9 mouse cellular contexts compared by ENCODE assay signal in the genomic region with DNA sequence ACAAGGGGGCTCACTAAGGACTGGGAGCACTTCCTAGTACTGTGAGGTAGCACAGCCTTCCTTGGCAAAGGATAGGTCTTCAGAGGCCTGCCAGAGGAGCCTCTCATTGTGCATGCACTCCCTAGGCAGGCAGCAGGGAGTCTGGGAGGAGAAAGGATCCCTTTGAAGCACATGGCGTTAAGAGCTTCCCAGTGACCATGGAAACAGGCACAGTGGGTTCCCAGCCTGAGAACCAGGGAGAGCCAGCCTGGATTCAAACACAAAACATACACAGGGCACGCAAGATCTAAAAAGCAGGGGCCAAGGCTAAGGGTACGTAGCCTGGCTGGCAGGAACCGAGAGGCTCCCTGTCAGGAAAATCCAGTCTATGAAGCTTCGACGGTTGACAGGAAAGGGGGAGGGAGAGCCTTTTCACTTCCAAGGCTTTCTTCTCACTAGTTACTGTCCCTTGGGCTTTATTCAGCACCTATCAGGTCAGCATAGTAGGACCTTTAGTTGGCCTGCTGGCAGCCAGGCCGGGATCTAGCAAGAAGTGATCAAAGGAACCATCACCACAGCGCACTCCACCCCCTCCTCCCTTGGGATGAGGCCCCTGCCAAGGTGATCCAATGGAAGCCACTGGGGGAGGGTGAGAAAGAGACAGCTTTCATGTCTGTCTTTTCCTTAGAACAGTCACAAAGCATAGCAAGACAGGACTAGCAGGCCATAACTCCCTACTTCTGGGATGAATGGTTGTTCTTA. TPM values are rescaled to one million over a fixed set of nuclear protein-coding genes. Genes with fewer than 3 reads are reported as not detected.
A peak's percentile ranks its signal among the peaks of the same experiment; 100 is the strongest.
DNase-seq lines count a peak whose midpoint lies in the region; ATAC-seq and TF ChIP-seq lines count a peak whose summit lies in the region.
"Had no signal": no experiment of that assay in that cellular context is flagged by ENCODE, and none has a peak within 500 bp of the region (broad histone marks: within the 10 kb centered on the region; RNA-seq: fewer than 3 reads in every experiment).

No protein-coding gene starts in this region.

- no peaks in the 10 kb centered on the region for H3K9me3 ChIP-seq in hindbrain, embryonic 11.5 days (ENCODE audit: control insufficient read depth, low read length)
- no peaks in the 10 kb centered on the region for H3K9me3 ChIP-seq in limb, embryonic 10.5 days (replicated peaks)
- no peaks in the 10 kb centered on the region for H3K9me3 ChIP-seq in liver, postnatal 0 days (ENCODE audit: low read length)

- H3K4me2 ChIP-seq in hindbrain, embryonic 11.5 days (replicated peaks; ENCODE audit: low read depth, low read length) = no peak overlapping the region
- H3K4me2 ChIP-seq in liver, postnatal 0 days (ENCODE audit: low read depth, low read length) = no peak overlapping the region

- H3K9ac ChIP-seq in hindbrain, embryonic 11.5 days (ENCODE audit: low read depth, low read length) = no peak overlapping the region
- no peak overlapping the region for H3K9ac ChIP-seq in liver, postnatal 0 days (replicated peaks)

- DNase-seq in gastrocnemius, adult 2 months = no peak
- DNase-seq in gastrocnemius, adult 8-10 months (ENCODE audit: low spot score in 2 of 2) = no peak
- peak; percentile 63 for DNase-seq in hindbrain, embryonic 11.5 days (ENCODE audit: low spot score)
- DNase-seq in limb, embryonic 10.5 days (ENCODE audit: low spot score) = peak; percentile 32
- peak; percentile 37 to 45 for DNase-seq in right cerebral cortex, adult 2 months (ENCODE audit: low spot score in 2 of 2)
- DNase-seq in urinary bladder, postnatal 14 days (ENCODE audit: low spot score) = no peak
- DNase-seq in liver, postnatal 0 days = no peak

- TF ChIP-seq EP300 in liver, postnatal 0 days (IDR thresholded peaks at IDR 0.05; ENCODE audit: low read depth) = no peak

- no peak overlapping the region for H3K4me3 ChIP-seq in gastrocnemius, adult 2 months
- H3K4me3 ChIP-seq in cortical plate, adult 2 months (ENCODE audit: insufficient read depth, low read length) = no peak overlapping the region
- no peak overlapping the region for H3K4me3 ChIP-seq in hindbrain, embryonic 11.5 days (ENCODE audit: low read depth, low read length)
- no peak overlapping the region for H3K4me3 ChIP-seq in limb, embryonic 10.5 days
- no peak overlapping the region for H3K4me3 ChIP-seq in liver, postnatal 0 days (ENCODE audit: low read depth, low read length)
- H3K4me3 ChIP-seq: erythroblast, embryonic 14.5 days had no signal

- no peaks in the 10 kb centered on the region for H3K27me3 ChIP-seq in hindbrain, embryonic 11.5 days (ENCODE audit: control insufficient read depth, insufficient read depth, low read length)
- no peaks in the 10 kb centered on the region for H3K27me3 ChIP-seq in limb, embryonic 10.5 days (ENCODE audit: low read depth, poor library complexity, severe bottlenecking)
- no peaks in the 10 kb centered on the region for H3K27me3 ChIP-seq in liver, postnatal 0 days (ENCODE audit: insufficient read depth, low read length)

- TF ChIP-seq POLR2A in cortical plate, adult 2 months (IDR thresholded peaks at IDR 0.05; ENCODE audit: extremely low read depth, insufficient read depth, low read length) = no peak

- no peak for TF ChIP-seq CTCF in gastrocnemius, adult 2 months (IDR thresholded peaks at IDR 0.05)
- no peak for TF ChIP-seq CTCF in cortical plate, adult 2 months (IDR thresholded peaks at IDR 0.05; ENCODE audit: extremely low read depth, insufficient read depth, low read length)
- no peak for TF ChIP-seq CTCF in liver, postnatal 0 days (IDR thresholded peaks at IDR 0.05; ENCODE audit: low read depth)

- H3K27ac ChIP-seq in gastrocnemius, adult 2 months = peak overlapping the region; percentile 62
- peak overlapping the region; percentile 36; the same call in 1 of the 2 replicates for H3K27ac ChIP-seq in cortical plate, adult 2 months (ENCODE audit: insufficient read depth, low read length)
- peak overlapping the region; percentile 69 for H3K27ac ChIP-seq in hindbrain, embryonic 11.5 days (ENCODE audit: low read depth, low read length)
- H3K27ac ChIP-seq in limb, embryonic 10.5 days = peak overlapping the region; percentile 50
- no peak overlapping the region for H3K27ac ChIP-seq in liver, postnatal 0 days (ENCODE audit: low read depth)

- ATAC-seq in hindbrain, embryonic 11.5 days (ENCODE audit: low FRiP score) = peak; percentile 79
- ATAC-seq in liver, postnatal 0 days = no peak

- H3K36me3 ChIP-seq in hindbrain, embryonic 11.5 days (ENCODE audit: control insufficient read depth, insufficient read depth, low read length) = no peaks in the 10 kb centered on the region
- H3K36me3 ChIP-seq in limb, embryonic 10.5 days = no peaks in the 10 kb centered on the region
- H3K36me3 ChIP-seq in liver, postnatal 0 days (replicated peaks; ENCODE audit: insufficient read depth, low read length) = no peaks in the 10 kb centered on the region

- peaks cover 6% of the 10 kb centered on the region for H3K4me1 ChIP-seq in cortical plate, adult 2 months (ENCODE audit: control insufficient read depth, insufficient read depth, low read length)
- H3K4me1 ChIP-seq in hindbrain, embryonic 11.5 days (replicated peaks; ENCODE audit: control insufficient read depth, insufficient read depth, low read length) = peaks cover 13% of the 10 kb centered on the region; the same call in 1 of the 2 replicates
- H3K4me1 ChIP-seq in limb, embryonic 10.5 days = peaks cover 29% of the 10 kb centered on the region
- H3K4me1 ChIP-seq in liver, postnatal 0 days (ENCODE audit: insufficient read depth) = no peaks in the 10 kb centered on the region

- intact Hi-C loops in gastrocnemius, adult 2 months (cut with DNase I) = no loop called here

- WGBS in hindbrain, embryonic 11.5 days = 3% methylated on average over 8 of the region's 8 CpGs
- 12% methylated on average over 8 of the region's 8 CpGs for WGBS in limb, embryonic 10.5 days
- WGBS in liver, postnatal 0 days (ENCODE audit: insufficient replicate concordance) = 68% methylated on average over 8 of the region's 8 CpGs

RNA-seq across cellular contexts. Expression of gene Kremen1, which starts 56.8 kb away (rescaled TPM):
- 10 to 100 TPM; 39.4 to 58.7 TPM for total RNA-seq in gastrocnemius, adult 2 months (2021)
- 10 to 100 TPM; 41.4 to 55.8 (median 48.8) TPM for total RNA-seq in gastrocnemius, adult 8-10 months (2022)
- 10.4 and 10.6 TPM in 2 replicates for polyA plus RNA-seq in cortical plate, adult 2 months (2012; rRNA removed)
- polyA plus RNA-seq in hindbrain, embryonic 11.5 days (2014; fragmentation: Nextera tagmentation; extraction: Ambion mirVana) = 6.6 and 6.7 TPM in 2 replicates
- 16.8 and 17.8 TPM in 2 replicates for polyA plus RNA-seq in limb, embryonic 10.5 days (2016; fragmentation: Nextera tagmentation; extraction: Ambion mirVana)
- polyA plus RNA-seq in liver, postnatal 0 days (2015; fragmentation: Nextera tagmentation; extraction: Ambion mirVana) = 1.8 and 2.2 TPM in 2 replicates

Comparison
In these comparisons a context has a peak if more than half of its experiments do, and no peak if none do; other contexts are left out.
1. DNase-seq: peak in hindbrain, embryonic 11.5 days (single experiment), limb, embryonic 10.5 days (single experiment) and right cerebral cortex, adult 2 months (2 of 2); none in gastrocnemius, adult 2 months (single experiment), gastrocnemius, adult 8-10 months (0 of 2), urinary bladder, postnatal 14 days (single experiment) and liver, postnatal 0 days (single experiment).